Mouse (Mus musculus) cerebellum, adult 11 months (tissue): ENCODE data around the gene Mrps10.
"Not testable (repeated sequence)": the region's sequence is repeated elsewhere in the genome, so short reads cannot be mapped to it uniquely, and the experiment has no call there.

ENCODE experiments used
- DNase-seq: peaks from one replicate; pipeline ENCODE4 v3.0.0; 2022

Mrps10 gene

GRCm38 (mm10) chr17:47383266-47383665 is 14.6 kb downstream of the Mrps10 start:
- no peak for DNase-seq

- DNase-seq: no peak
Observed at GRCm38 (mm10) chr17:47384064-47384463, 15.4 kb downstream of the Mrps10 start.

- DNase-seq: no peak
Observed at GRCm38 (mm10) chr17:47385145-47385544, 16.5 kb downstream of the Mrps10 start, which contains the start of gene Guca1b. Guca1b (plus strand) TSS chr17:47385393.

GRCm38 (mm10) chr17:47386649-47387048 is 18.0 kb downstream of the Mrps10 start:
- DNase-seq: no peak

GRCm38 (mm10) chr17:47394223-47394869 is 25.7 kb downstream of the Mrps10 start:
- DNase-seq: no peak

- DNase-seq: no peak
Observed at GRCm38 (mm10) chr17:47395376-47395913, 26.8 kb downstream of the Mrps10 start.

GRCm38 (mm10) chr17:47399091-47399490 is 30.4 kb downstream of the Mrps10 start:
- DNase-seq: no peak

GRCm38 (mm10) chr17:47400451-47400850 is 31.8 kb downstream of the Mrps10 start, which contains the start of gene Guca1a:
Guca1a (minus strand) TSS chr17:47400584.
- DNase-seq: no peak

GRCm38 (mm10) chr17:47407717-47408557 is 39.2 kb downstream of the Mrps10 start:
- no peak for DNase-seq

GRCm38 (mm10) chr17:47408558-47408898 is 39.8 kb downstream of the Mrps10 start:
- peak; percentile 33 for DNase-seq

GRCm38 (mm10) chr17:47409897-47410861 is 41.5 kb downstream of the Mrps10 start:
- peak; percentile 18 for DNase-seq

- DNase-seq: no peak
Observed at GRCm38 (mm10) chr17:47420195-47420594, 51.5 kb downstream of the Mrps10 start.

GRCm38 (mm10) chr17:47421566-47421965 is 52.9 kb downstream of the Mrps10 start:
- no peak for DNase-seq

GRCm38 (mm10) chr17:47422616-47423015 is 53.9 kb downstream of the Mrps10 start:
- DNase-seq: not testable (repeated sequence)

GRCm38 (mm10) chr17:47424186-47424585 is 55.5 kb downstream of the Mrps10 start:
- no peak for DNase-seq

- DNase-seq: no peak
Observed at GRCm38 (mm10) chr17:47427316-47427715, 58.6 kb downstream of the Mrps10 start.

- DNase-seq: no peak
Observed at GRCm38 (mm10) chr17:47428831-47429304, 60.2 kb downstream of the Mrps10 start.

GRCm38 (mm10) chr17:47430815-47431214 is 62.1 kb downstream of the Mrps10 start:
- DNase-seq: no peak
